Mouse (Mus musculus) C2C12 (cell line): ENCODE results near the gene Helz.

Experiments used
- CEBPB ChIP-seq: IDR thresholded peaks from one replicate; pipeline ENCODE4 v1.6.1; 2011; ENCODE audit warnings: low read depth, mild to moderate bottlenecking, control low read depth, moderate library complexity
- CTCF ChIP-seq: IDR thresholded peaks from one replicate; pipeline ENCODE4 v1.5.1; 2011; ENCODE audit not compliant: control insufficient read depth, insufficient read depth, insufficient read length
- MAX ChIP-seq: IDR thresholded peaks from one replicate; pipeline ENCODE4 v1.6.1; 2011; ENCODE audit warnings: mild to moderate bottlenecking, control low read depth
- MYOD1 ChIP-seq: IDR thresholded peaks from one replicate; pipeline ENCODE4 v1.6.1; 2011; ENCODE audit warnings: low read depth; ENCODE audit not compliant: control insufficient read depth, insufficient read length
- USF1 ChIP-seq: IDR thresholded peaks from one replicate; pipeline ENCODE4 v1.6.1; 2011; ENCODE audit warnings: low read depth, mild to moderate bottlenecking, control low read depth, moderate library complexity

GRCm38 (mm10) chr11:107691569-107691968 is 143.8 kb downstream of the Helz start:
- no peak for TF ChIP-seq MAX
- TF ChIP-seq CTCF: no peak
- no peak for TF ChIP-seq MYOD1
- TF ChIP-seq CEBPB: no peak
- TF ChIP-seq USF1: no peak
